Mouse (Mus musculus) neural tube, embryonic 11.5 days (tissue): ENCODE measurements at regions not wholly inside any gene's neighbourhood (a gene's known extent, or its start where the extent isn't known, plus 50 kb on each side); places are given as distances from the start of the nearest gene placed in this dataset.

Source experiments
- ATAC-seq: fragments of 200-750 bp; cut with Nextera tagmentation; 2 replicates; pipeline ENCODE4 v1.8.0; 2017; ENCODE audit warnings: moderate number of reproducible peaks, mild to moderate bottlenecking, moderate TSS enrichment, moderate library complexity; ENCODE audit not compliant: insufficient read depth, low FRiP score, low TSS enrichment
- DNase-seq: peaks from one replicate; pipeline ENCODE4 v3.0.0-alpha.2; 2015; ENCODE audit warnings: low spot score
- H3K27ac ChIP-seq: fragments of 300-500 bp; sonication (generic); 2 replicates; pipeline ENCODE4 v1.5.1; 2014; ENCODE audit warnings: low read depth, mild to moderate bottlenecking, low read length
- H3K27me3 ChIP-seq: fragments of 300-500 bp; sonication (generic); 2 replicates; pipeline ENCODE4 v1.6.1; 2014; ENCODE audit warnings: mild to moderate bottlenecking, low read length, mixed read lengths; ENCODE audit not compliant: control insufficient read depth, insufficient read depth
- H3K36me3 ChIP-seq: fragments of 300-500 bp; sonication (generic); 2 replicates; pipeline ENCODE4 v1.6.1; 2014; ENCODE audit warnings: mild to moderate bottlenecking, low read length, moderate library complexity, mixed read lengths; ENCODE audit not compliant: control insufficient read depth, insufficient read depth
- H3K4me1 ChIP-seq: fragments of 300-500 bp; sonication (generic); 2 replicates; pipeline ENCODE4 v1.6.1; 2014; ENCODE audit warnings: low read length, mixed read lengths; ENCODE audit not compliant: control insufficient read depth, insufficient read depth
- H3K4me2 ChIP-seq: fragments of 300-500 bp; sonication (generic); 2 replicates; pipeline ENCODE4 v1.6.1; 2014; ENCODE audit warnings: low read depth, mild to moderate bottlenecking, moderate library complexity
- H3K4me3 ChIP-seq: fragments of 300-500 bp; sonication (generic); 2 replicates; pipeline ENCODE4 v1.5.1; 2014; ENCODE audit warnings: low read depth, low read length
- H3K9ac ChIP-seq: fragments of 300-500 bp; sonication (generic); 2 replicates; pipeline ENCODE4 v1.6.1; 2014; ENCODE audit warnings: mild to moderate bottlenecking, low read length
- H3K9me3 ChIP-seq: fragments of 300-500 bp; sonication (generic); 2 replicates; pipeline ENCODE4 v1.6.1; 2016; ENCODE audit warnings: low read length; ENCODE audit not compliant: control insufficient read depth
- WGBS: fragments of 180-500 bp; shearing (Covaris S2); extraction: QIAGEN DNeasy Blood & Tissue Kit; methylation state at CpG from one replicate; pipeline ENCODE4 v1.1.7; 2014; 5-methylcytosine and 5-hydroxymethylcytosine counted together

DNA sequence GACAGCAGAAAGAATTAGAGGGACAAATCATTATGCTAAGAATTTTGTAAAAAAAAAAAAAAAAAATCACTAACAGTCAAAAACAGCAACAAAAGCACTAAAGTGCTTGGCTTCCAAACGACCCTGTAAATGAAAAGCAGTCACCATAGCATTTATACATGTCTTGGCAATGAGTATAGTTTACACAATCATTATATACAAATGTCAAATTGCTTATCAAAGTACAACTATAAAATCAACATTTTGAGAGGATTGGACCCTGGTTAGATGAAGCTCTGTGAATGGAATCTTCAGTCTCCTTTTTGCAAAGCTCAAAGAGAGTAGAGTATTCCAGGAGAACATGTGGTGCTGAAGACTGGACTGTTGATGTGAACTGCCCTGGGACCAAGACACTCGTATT, 367.0 kb upstream of the Dynlrb2 start:
- no peak for ATAC-seq
- WGBS = 68% methylated on average over 2 of the region's 2 CpGs

GRCm38 (mm10) chr8:116133503-116133902, 371.3 kb upstream of the Dynlrb2 start:
- Histone ChIP-seq H3K27me3 (no peaks in the 10 kb centered on the region), H3K4me3 (no peak overlapping the region), H3K27ac (no peak overlapping the region), H3K36me3 (no peaks in the 10 kb centered on the region), H3K4me1 (no peaks in the 10 kb centered on the region), H3K9me3 (no peaks in the 10 kb centered on the region), H3K4me2 (no peak overlapping the region), H3K9ac (no peak overlapping the region)
- ATAC-seq (no peak), DNase-seq (no peak)
- WGBS = 82% methylated on average over 2 of the region's 2 CpGs

More for the DNA sequence above, 367.0 kb upstream of the Dynlrb2 start:
- Histone ChIP-seq H3K9ac (no peak overlapping the region), H3K4me3 (no peak overlapping the region), H3K4me2 (no peak overlapping the region), H3K4me1 (no peaks in the 10 kb centered on the region), H3K27me3 (no peaks in the 10 kb centered on the region), H3K9me3 (no peaks in the 10 kb centered on the region), H3K36me3 (no peaks in the 10 kb centered on the region), H3K27ac (no peak overlapping the region)
- no peak for DNase-seq

GRCm38 (mm10) chr8:116133084-116133483, 371.7 kb upstream of the Dynlrb2 start:
- no peak overlapping the region for H3K4me2 ChIP-seq
- ATAC-seq = no peak
- no peak for DNase-seq
- WGBS = 87% methylated on average over 3 of the region's 3 CpGs
- H3K27ac ChIP-seq = no peak overlapping the region
- H3K36me3 ChIP-seq = no peaks in the 10 kb centered on the region
- H3K4me1 ChIP-seq = no peaks in the 10 kb centered on the region
- no peaks in the 10 kb centered on the region for H3K27me3 ChIP-seq
- no peaks in the 10 kb centered on the region for H3K9me3 ChIP-seq
- no peak overlapping the region for H3K4me3 ChIP-seq
- H3K9ac ChIP-seq = no peak overlapping the region

DNA sequence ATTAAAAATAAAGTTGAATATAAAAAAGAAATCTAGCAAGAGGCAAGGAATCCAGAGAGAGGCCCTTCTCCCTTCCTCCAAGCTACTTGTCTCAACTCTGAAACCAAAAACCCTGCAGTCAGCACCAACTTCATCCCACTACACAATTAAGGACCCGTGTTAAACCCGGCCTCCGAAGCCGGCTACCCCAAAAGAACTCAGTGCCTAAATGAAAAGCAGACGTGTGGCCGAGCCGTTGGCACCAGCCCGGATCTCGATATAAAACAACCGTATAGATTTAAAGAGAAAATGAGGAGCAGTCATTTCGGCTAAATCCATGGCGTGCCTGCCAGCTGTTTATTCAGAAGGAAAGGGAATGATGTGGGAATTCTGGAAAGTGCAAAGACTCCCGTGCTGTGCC, 384.7 kb upstream of the Dynlrb2 start:
- ATAC-seq (no peak), DNase-seq (no peak)
- no peaks in the 10 kb centered on the region for H3K27me3 ChIP-seq
- H3K36me3 ChIP-seq = no peaks in the 10 kb centered on the region
- H3K4me1 ChIP-seq = peaks cover 4% of the 10 kb centered on the region; the same call in 1 of the 2 replicates
- H3K27ac ChIP-seq = no peak overlapping the region
- no peak overlapping the region for H3K9ac ChIP-seq
- H3K4me2 ChIP-seq = no peak overlapping the region
- 82% methylated on average over 13 of the region's 13 CpGs for WGBS
- no peak overlapping the region for H3K4me3 ChIP-seq
- H3K9me3 ChIP-seq = no peaks in the 10 kb centered on the region

DNA sequence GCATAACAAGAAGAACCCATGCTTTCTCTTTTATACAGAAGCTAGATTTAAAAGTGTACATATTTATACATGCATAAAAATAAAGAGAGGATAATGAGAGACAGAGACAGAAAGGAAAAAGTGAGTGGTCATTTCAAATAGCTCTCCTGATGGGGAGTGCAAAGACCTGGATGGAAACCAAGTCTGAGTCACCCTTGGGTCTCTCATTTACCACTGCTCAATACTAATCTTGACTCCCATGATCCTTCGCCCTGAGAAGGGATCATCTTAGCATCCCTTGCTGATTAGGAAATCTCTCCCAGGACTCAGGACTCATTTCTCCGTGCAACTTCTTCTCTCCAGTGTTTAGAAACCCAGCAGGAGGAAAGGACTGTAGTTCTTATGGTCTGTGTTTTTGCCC, 386.9 kb upstream of the Dynlrb2 start:
- Histone ChIP-seq H3K4me3 (no peak overlapping the region), H3K27me3 (no peaks in the 10 kb centered on the region), H3K36me3 (no peaks in the 10 kb centered on the region), H3K4me1 (peaks cover 4% of the 10 kb centered on the region; the same call in 1 of the 2 replicates), H3K27ac (no peak overlapping the region), H3K9ac (no peak overlapping the region), H3K9me3 (no peaks in the 10 kb centered on the region), H3K4me2 (no peak overlapping the region)
- no peak for ATAC-seq
- WGBS = 85% methylated on average over 2 of the region's 2 CpGs
- no peak for DNase-seq

- DNase-seq (peak; percentile 14), ATAC-seq (no peak)
- Histone ChIP-seq H3K4me2 (no peak overlapping the region), H3K9me3 (no peaks in the 10 kb centered on the region), H3K9ac (no peak overlapping the region), H3K27me3 (no peaks in the 10 kb centered on the region), H3K36me3 (no peaks in the 10 kb centered on the region), H3K4me1 (peaks cover 4% of the 10 kb centered on the region; the same call in 1 of the 2 replicates), H3K27ac (no peak overlapping the region), H3K4me3 (no peak overlapping the region)
- 62% methylated on average over 7 of the region's 7 CpGs for WGBS
These were observed 388.1 kb upstream of the Dynlrb2 start for GRCm38 (mm10) chr8:116116625-116117024.

GRCm38 (mm10) chr8:116115811-116116372, 388.9 kb upstream of the Dynlrb2 start:
- Histone ChIP-seq H3K4me3 (no peak overlapping the region), H3K36me3 (no peaks in the 10 kb centered on the region), H3K9ac (no peak overlapping the region), H3K27me3 (no peaks in the 10 kb centered on the region), H3K27ac (no peak overlapping the region), H3K9me3 (no peaks in the 10 kb centered on the region), H3K4me1 (peaks cover 4% of the 10 kb centered on the region; the same call in 1 of the 2 replicates), H3K4me2 (no peak overlapping the region)
- 67% methylated on average over 18 of the region's 18 CpGs for WGBS
- ATAC-seq = no peak
- DNase-seq = peak; percentile 61

DNA sequence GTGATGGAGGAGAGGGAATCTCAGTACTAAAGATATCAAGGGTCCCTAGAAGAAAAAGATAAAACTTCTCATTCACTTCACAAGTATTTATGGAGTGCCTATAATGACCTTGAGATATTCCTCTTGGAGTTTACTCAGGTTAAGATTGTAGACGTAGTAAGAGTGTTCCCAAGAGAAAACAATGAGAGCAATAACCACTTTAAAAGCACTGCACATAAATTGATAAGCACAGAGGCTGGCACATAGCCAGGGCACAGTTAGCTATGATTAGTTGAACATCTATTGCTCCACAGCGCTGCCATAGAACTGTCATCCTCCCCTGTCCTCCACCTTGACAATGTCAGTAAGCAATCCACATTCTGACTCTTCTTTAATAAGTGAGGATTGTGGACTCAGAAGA, 389.8 kb upstream of the Dynlrb2 start:
- peaks cover 4% of the 10 kb centered on the region; the same call in 1 of the 2 replicates for H3K4me1 ChIP-seq
- no peak overlapping the region for H3K9ac ChIP-seq
- ATAC-seq (no peak), DNase-seq (no peak)
- no peak overlapping the region for H3K4me3 ChIP-seq
- no peaks in the 10 kb centered on the region for H3K9me3 ChIP-seq
- no peak overlapping the region for H3K27ac ChIP-seq
- H3K4me2 ChIP-seq = no peak overlapping the region
- WGBS = 83% methylated on average over 2 of the region's 2 CpGs
- H3K27me3 ChIP-seq = no peaks in the 10 kb centered on the region
- no peaks in the 10 kb centered on the region for H3K36me3 ChIP-seq

DNA sequence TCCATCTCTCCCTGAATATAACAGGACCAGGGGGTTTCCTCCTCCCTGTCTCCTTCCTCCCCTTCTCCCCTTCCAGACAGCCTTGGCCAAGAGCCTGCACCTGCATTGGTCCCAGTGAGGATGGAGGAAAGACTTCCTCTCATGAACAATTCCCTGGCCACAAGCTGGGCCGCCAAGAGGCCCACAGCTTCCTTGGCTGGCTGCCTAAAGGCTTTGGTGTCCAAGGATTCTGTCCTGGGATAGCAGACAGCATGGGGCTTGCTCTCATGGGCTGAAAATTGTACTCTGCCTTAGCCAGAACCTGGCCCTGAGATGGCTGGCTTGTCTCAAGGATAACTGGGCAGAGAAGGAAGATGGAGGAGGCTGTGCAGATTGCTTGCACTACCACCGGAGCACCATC, 390.3 kb upstream of the Dynlrb2 start:
- Histone ChIP-seq H3K27ac (no peak overlapping the region), H3K36me3 (no peaks in the 10 kb centered on the region), H3K4me1 (peaks cover 4% of the 10 kb centered on the region; the same call in 1 of the 2 replicates), H3K4me2 (no peak overlapping the region), H3K27me3 (no peaks in the 10 kb centered on the region), H3K4me3 (no peak overlapping the region), H3K9ac (no peak overlapping the region), H3K9me3 (no peaks in the 10 kb centered on the region)
- DNase-seq (no peak), ATAC-seq (no peak)
- WGBS = 89% methylated on average over 2 of the region's 2 CpGs
